Mouse (Mus musculus): ENCODE measurements around the gene Avil. TPM values are rescaled to one million over a fixed set of nuclear protein-coding genes. Genes with fewer than 3 reads are reported as not detected.

Gene Avil
- total RNA-seq, 2 experiments from 2014 or later = 0.51 to 0.64 TPM

Small RNAs within 50 kb of the gene (microRNA-seq; reads per million reads assigned to microRNA genes)
- 72.7 to 107 reads per million in 2 experiments for gene Mir26a-2
- 0.50 to 0.64 reads per million in 2 experiments for gene Mir546

Other genes starting within 250 kb of the Avil start
- gene Atp23, start 99.4 kb upstream of the Avil start, total RNA-seq (2021) = 1 to 10 TPM; 1.6 to 2.9 TPM
- gene Ctdsp2, start 22.0 kb upstream of the Avil start, total RNA-seq (2021) = 100 to 1,000 TPM in 1 of 2 experiments, 10 to 100 TPM in 1; 98.5 to 102 TPM
- 10 to 100 TPM; 24.8 to 27.9 TPM for gene Tsfm, start 30.1 kb downstream of the Avil start, total RNA-seq (2021)
- 10 to 100 TPM; 11.1 to 14.8 TPM for gene Mettl1, start 40.7 kb downstream of the Avil start, total RNA-seq (2021)
- under 1 TPM; 0.27 to 0.43 TPM for gene Eef1akmt3, start 40.8 kb downstream of the Avil start, total RNA-seq (2021)
- gene Cyp27b1, start 47.5 kb downstream of the Avil start, total RNA-seq (2021) = under 1 TPM; 0.10 to 0.16 TPM
- 1 to 10 TPM in 1 of 2 experiments, under 1 TPM in 1; 0.82 to 1.2 TPM for gene March9, start 59.5 kb downstream of the Avil start, total RNA-seq (2021)
- gene Cdk4, start 62.8 kb downstream of the Avil start, total RNA-seq (2021) = 10 to 100 TPM; 62.5 to 84.0 TPM
- 10 to 100 TPM; 26.5 to 31.6 TPM for gene Tspan31, start 69.6 kb downstream of the Avil start, total RNA-seq (2021)
- gene Agap2, start 74.6 kb downstream of the Avil start, total RNA-seq (2021) = 1 to 10 TPM; 3.4 to 6.7 TPM
- gene Os9, start 120.4 kb downstream of the Avil start, total RNA-seq (2021) = 10 to 100 TPM; 20.3 to 23.5 TPM
- gene B4galnt1, start 164.5 kb downstream of the Avil start, total RNA-seq (2021) = 1 to 10 TPM; 1.5 to 1.9 TPM
- 1 to 10 TPM; 3.7 to 7.6 TPM for gene Slc26a10, start 179.9 kb downstream of the Avil start, total RNA-seq (2021)
- gene Arhgef25, start 189.4 kb downstream of the Avil start, total RNA-seq (2021) = 10 to 100 TPM; 13.9 to 14.4 TPM
- 10 to 100 TPM; 22.2 to 24.8 TPM for gene Dtx3, start 195.0 kb downstream of the Avil start, total RNA-seq (2021)
- gene Pip4k2c, start 210.9 kb downstream of the Avil start, total RNA-seq (2021) = 1 to 10 TPM; 6.3 to 7.6 TPM